Mouse (Mus musculus): Measurements from ENCODE around the gene Sdhaf2. TPM values are rescaled to one million over a fixed set of nuclear protein-coding genes. Genes with fewer than 3 reads are reported as not detected.

The Sdhaf2 gene
- total and polyA plus RNA-seq, 3 experiments = 68.5 to 74.6 TPM; not detected in 1

DNA sequence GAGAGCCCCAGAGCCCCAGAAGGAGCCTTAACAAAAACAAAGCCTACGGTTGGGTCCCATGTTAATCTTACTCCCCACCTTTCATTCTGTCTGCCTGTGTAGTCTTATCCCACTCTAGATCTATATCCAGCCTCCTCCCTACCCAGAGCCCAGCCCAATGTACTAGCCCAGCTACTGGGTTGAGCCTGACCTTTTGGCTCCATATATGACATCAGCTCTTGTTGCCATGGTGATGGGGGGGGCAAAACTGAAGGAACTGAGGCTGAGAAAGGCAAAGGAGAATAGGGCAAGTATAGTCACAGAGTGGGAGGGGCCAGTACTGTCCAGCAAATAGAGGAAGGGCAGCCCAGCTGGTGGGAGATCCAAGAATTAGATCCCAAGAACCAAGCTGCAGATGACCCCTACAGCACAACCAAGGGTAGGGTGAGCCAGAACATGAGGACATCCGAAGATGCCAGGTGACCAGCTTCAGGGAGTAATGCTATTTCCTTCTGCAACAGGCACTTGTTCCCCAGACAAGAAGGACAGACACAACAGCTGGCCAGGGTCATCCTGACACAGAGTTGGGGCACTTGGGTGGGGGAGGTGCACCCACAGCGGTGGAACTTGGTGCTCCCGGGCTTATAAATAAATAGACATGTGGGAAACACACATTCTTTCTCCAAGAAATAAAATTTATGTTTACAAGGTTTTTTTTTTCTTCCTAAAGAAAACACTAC, 71.1 kb downstream of the Sdhaf2 start:
- no peaks in the 10 kb centered on the region for H3K9me3 ChIP-seq (replicated peaks; ENCODE audit: insufficient read depth, low read length)
- no peaks in the 10 kb centered on the region for H3K36me3 ChIP-seq (ENCODE audit: control insufficient read depth in 1 of 2, insufficient read depth in 2 of 2, low read length in 2 of 2)
- H3K4me1 ChIP-seq (ENCODE audit: control insufficient read depth in 1 of 2, insufficient read depth in 2 of 2, low read length in 2 of 2) = no peaks in the 10 kb centered on the region
- no peaks in the 10 kb centered on the region for H3K79me2 ChIP-seq (ENCODE audit: control insufficient read depth, insufficient read depth, low read length, poor library complexity)
- no peak for DNase-seq (ENCODE audit: low read depth, low spot score)
- no peak for TF ChIP-seq NRF1 (IDR thresholded peaks at IDR 0.05; ENCODE audit: insufficient read depth, low read depth, low read length, poor library complexity, severe bottlenecking)
- TF ChIP-seq RCOR1 (IDR thresholded peaks at IDR 0.05; ENCODE audit: low read depth, low read length) = no peak
- no peak for TF ChIP-seq MXI1 (IDR thresholded peaks at IDR 0.05; ENCODE audit: low read depth, low read length)
- TF ChIP-seq ZKSCAN1 (IDR thresholded peaks at IDR 0.05; ENCODE audit: low read depth, low read length) = no peak
- TF ChIP-seq CHD1 (IDR thresholded peaks at IDR 0.05; ENCODE audit: low read depth, low read length) = no peak
- TF ChIP-seq E2F4 (IDR thresholded peaks at IDR 0.05; ENCODE audit: borderline replicate concordance, low read depth, low read length) = no peak
- no peak for TF ChIP-seq USF2 (IDR thresholded peaks at IDR 0.05; ENCODE audit: borderline replicate concordance in 1 of 2, insufficient read depth in 1 of 2, low read depth in 1 of 2, low read length in 2 of 2)
- no peak for TF ChIP-seq POLR2AphosphoS5 (IDR thresholded peaks at IDR 0.05; ENCODE audit: borderline replicate concordance, low read depth, low read length)
- TF ChIP-seq BHLHE40 (IDR thresholded peaks at IDR 0.05; ENCODE audit: borderline replicate concordance, low read depth, low read length) = no peak
- no peak for TF ChIP-seq GABPA (IDR thresholded peaks at IDR 0.05; ENCODE audit: low read depth, low read length)
- no peak for TF ChIP-seq ZC3H11A (IDR thresholded peaks at IDR 0.05; ENCODE audit: low read depth, low read length)
- no peak for TF ChIP-seq ZMIZ1 (IDR thresholded peaks at IDR 0.05; ENCODE audit: low read depth, low read length)
- no peak for TF ChIP-seq GATA1 (IDR thresholded peaks at IDR 0.05; ENCODE audit: low read depth, low read length)
- no peak for TF ChIP-seq POLR2A (IDR thresholded peaks at IDR 0.05; ENCODE audit: control insufficient read depth in 1 of 2, insufficient read depth in 1 of 2, low read depth in 1 of 2, low read length in 2 of 2, poor library complexity in 1 of 2)
- no peak for TF ChIP-seq TBP (IDR thresholded peaks at IDR 0.05; ENCODE audit: low read depth, low read length)
- no peak for TF ChIP-seq USF1 (IDR thresholded peaks at IDR 0.05; ENCODE audit: low read depth, low read length)
- TF ChIP-seq KAT2A (conservative IDR thresholded peaks at IDR 0.05; ENCODE audit: low read depth, low read length) = no peak
- no peak for TF ChIP-seq MAZ (IDR thresholded peaks at IDR 0.05; ENCODE audit: low read depth, low read length)
- no peak for TF ChIP-seq HCFC1 (IDR thresholded peaks at IDR 0.05; ENCODE audit: low read depth, low read length)
- no peak overlapping the region for H3K9ac ChIP-seq (ENCODE audit: control insufficient read depth, low read depth, low read length, poor library complexity, severe bottlenecking)
- H3K4me3 ChIP-seq (ENCODE audit: control insufficient read depth in 1 of 2, insufficient read depth in 1 of 2, low read depth in 2 of 2, low read length in 2 of 2) = no peak overlapping the region
- no peaks in the 10 kb centered on the region; a peak in 2 of 4 replicates for H3K27me3 ChIP-seq (ENCODE audit: control insufficient read depth in 1 of 2, insufficient read depth in 2 of 2, low read length in 2 of 2)
- H3K27ac ChIP-seq (ENCODE audit: control insufficient read depth, low read depth, low read length) = no peak overlapping the region

Other genes starting within 250 kb of the Sdhaf2 start
- gene Dagla, start 221.3 kb downstream of the Sdhaf2 start, total RNA-seq (2012; rRNA removed) = not detected in 2 replicates
- not detected for gene Dagla, start 221.3 kb downstream of the Sdhaf2 start, polyA plus RNA-seq (2012; ENCODE audit: insufficient read depth in 1 of 2, insufficient read length in 2 of 2, low read depth in 1 of 2, low replicate concordance in 2 of 2, missing spikeins in 1 of 2)
- not detected in 2 replicates for gene Syt7, start 137.1 kb downstream of the Sdhaf2 start, total RNA-seq (2012; rRNA removed)
- not detected for gene Syt7, start 137.1 kb downstream of the Sdhaf2 start, polyA plus RNA-seq (2012; ENCODE audit: insufficient read depth in 1 of 2, insufficient read length in 2 of 2, low read depth in 1 of 2, low replicate concordance in 2 of 2, missing spikeins in 1 of 2)
- not detected in 2 replicates for gene Lrrc10b, start 68.7 kb downstream of the Sdhaf2 start, total RNA-seq (2012; rRNA removed)
- not detected for gene Lrrc10b, start 68.7 kb downstream of the Sdhaf2 start, polyA plus RNA-seq (2012; ENCODE audit: insufficient read depth in 1 of 2, insufficient read length in 2 of 2, low read depth in 1 of 2, low replicate concordance in 2 of 2, missing spikeins in 1 of 2)
- 0.19 and 0.23 TPM in 2 replicates for gene Ppp1r32, start 43.2 kb downstream of the Sdhaf2 start, total RNA-seq (2012; rRNA removed)
- gene Ppp1r32, start 43.2 kb downstream of the Sdhaf2 start, polyA plus RNA-seq (2012; ENCODE audit: insufficient read depth in 1 of 2, insufficient read length in 2 of 2, low read depth in 1 of 2, low replicate concordance in 2 of 2, missing spikeins in 1 of 2) = under 1 TPM in 1 of 2 experiments, not detected in 1; 0.57 TPM
- gene Cpsf7, start 876 bp downstream of the Sdhaf2 start, total RNA-seq (2012; rRNA removed) = 36.2 and 36.9 TPM in 2 replicates
- 100 to 1,000 TPM in 1 of 2 experiments, 10 to 100 TPM in 1; 69.8 to 183 TPM for gene Cpsf7, start 876 bp downstream of the Sdhaf2 start, polyA plus RNA-seq (2012; ENCODE audit: insufficient read depth in 1 of 2, insufficient read length in 2 of 2, low read depth in 1 of 2, low replicate concordance in 2 of 2, missing spikeins in 1 of 2)
- gene Tmem216, start 30.1 kb upstream of the Sdhaf2 start, total RNA-seq (2012; rRNA removed) = 38.5 and 48.0 TPM in 2 replicates
- 10 to 100 TPM in 1 of 2 experiments, not detected in 1; 48.1 TPM for gene Tmem216, start 30.1 kb upstream of the Sdhaf2 start, polyA plus RNA-seq (2012; ENCODE audit: insufficient read depth in 1 of 2, insufficient read length in 2 of 2, low read depth in 1 of 2, low replicate concordance in 2 of 2, missing spikeins in 1 of 2)
- 7.6 and 9.0 TPM in 2 replicates for gene Cyb561a3, start 51.0 kb upstream of the Sdhaf2 start, total RNA-seq (2012; rRNA removed)
- gene Cyb561a3, start 51.0 kb upstream of the Sdhaf2 start, polyA plus RNA-seq (2012; ENCODE audit: insufficient read depth in 1 of 2, insufficient read length in 2 of 2, low read depth in 1 of 2, low replicate concordance in 2 of 2, missing spikeins in 1 of 2) = 10 to 100 TPM in 1 of 2 experiments, not detected in 1; 14.3 TPM
- 10.8 and 11.9 TPM in 2 replicates for gene Tmem138, start 51.2 kb upstream of the Sdhaf2 start, total RNA-seq (2012; rRNA removed)
- gene Tmem138, start 51.2 kb upstream of the Sdhaf2 start, polyA plus RNA-seq (2012; ENCODE audit: insufficient read depth in 1 of 2, insufficient read length in 2 of 2, low read depth in 1 of 2, low replicate concordance in 2 of 2, missing spikeins in 1 of 2) = 10 to 100 TPM in 1 of 2 experiments, not detected in 1; 25.2 TPM
- gene Ddb1, start 79.2 kb upstream of the Sdhaf2 start, total RNA-seq (2012; rRNA removed) = 363 and 365 TPM in 2 replicates
- 100 to 1,000 TPM; 116 to 459 TPM for gene Ddb1, start 79.2 kb upstream of the Sdhaf2 start, polyA plus RNA-seq (2012; ENCODE audit: insufficient read depth in 1 of 2, insufficient read length in 2 of 2, low read depth in 1 of 2, low replicate concordance in 2 of 2, missing spikeins in 1 of 2)
- gene Tkfc, start 79.5 kb upstream of the Sdhaf2 start, total RNA-seq (2012; rRNA removed) = 3.6 and 3.7 TPM in 2 replicates
- 10 to 100 TPM in 1 of 2 experiments, not detected in 1; 12.8 TPM for gene Tkfc, start 79.5 kb upstream of the Sdhaf2 start, polyA plus RNA-seq (2012; ENCODE audit: insufficient read depth in 1 of 2, insufficient read length in 2 of 2, low read depth in 1 of 2, low replicate concordance in 2 of 2, missing spikeins in 1 of 2)
- gene Vwce, start 108.1 kb upstream of the Sdhaf2 start, total RNA-seq (2012; rRNA removed) = 0.04 and 0.23 TPM in 2 replicates
- gene Vwce, start 108.1 kb upstream of the Sdhaf2 start, polyA plus RNA-seq (2012; ENCODE audit: insufficient read depth in 1 of 2, insufficient read length in 2 of 2, low read depth in 1 of 2, low replicate concordance in 2 of 2, missing spikeins in 1 of 2) = 100 to 1,000 TPM in 1 of 2 experiments, 1 to 10 TPM in 1; 1.8 to 666 TPM
- gene Pga5, start 151.9 kb upstream of the Sdhaf2 start, total RNA-seq (2012; rRNA removed) = not detected in 2 replicates
- not detected for gene Pga5, start 151.9 kb upstream of the Sdhaf2 start, polyA plus RNA-seq (2012; ENCODE audit: insufficient read depth in 1 of 2, insufficient read length in 2 of 2, low read depth in 1 of 2, low replicate concordance in 2 of 2, missing spikeins in 1 of 2)
- 6.5 and 8.1 TPM in 2 replicates for gene Vps37c, start 162.6 kb upstream of the Sdhaf2 start, total RNA-seq (2012; rRNA removed)
- 10 to 100 TPM in 1 of 2 experiments, not detected in 1; 11.9 TPM for gene Vps37c, start 162.6 kb upstream of the Sdhaf2 start, polyA plus RNA-seq (2012; ENCODE audit: insufficient read depth in 1 of 2, insufficient read length in 2 of 2, low read depth in 1 of 2, low replicate concordance in 2 of 2, missing spikeins in 1 of 2)
- not detected in 2 replicates for gene Cd5, start 212.9 kb upstream of the Sdhaf2 start, total RNA-seq (2012; rRNA removed)
- not detected for gene Cd5, start 212.9 kb upstream of the Sdhaf2 start, polyA plus RNA-seq (2012; ENCODE audit: insufficient read depth in 1 of 2, insufficient read length in 2 of 2, low read depth in 1 of 2, low replicate concordance in 2 of 2, missing spikeins in 1 of 2)

Measured in MEL (cell line).